In genomic region chr7:127511808-127512230, GRCm38 (mm10) we compare ENCODE assay signal across 8 mouse cellular contexts. TPM values are rescaled to one million over a fixed set of nuclear protein-coding genes. Genes with fewer than 3 reads are reported as not detected.
A peak's percentile ranks its signal among the peaks of the same experiment; 100 is the strongest.
DNase-seq lines count a peak whose midpoint lies in the region; ATAC-seq and TF ChIP-seq lines count a peak whose summit lies in the region.

Gene Srcap, plus strand, starts transcription at chr7:127511983.

- H3K27me3 ChIP-seq in C2C12 (ENCODE audit: control insufficient read depth, insufficient read depth, insufficient read length), result no peaks in the 10 kb centered on the region
- H3K27me3 ChIP-seq in erythroblast, embryonic 14.5 days (ENCODE audit: control insufficient read depth), result no peaks in the 10 kb centered on the region
- H3K27me3 ChIP-seq in heart, embryonic 11.5 days (ENCODE audit: control insufficient read depth, insufficient read depth, low read length), result no peaks in the 10 kb centered on the region
- H3K27me3 ChIP-seq in kidney, postnatal 0 days (ENCODE audit: insufficient read depth, low read length), result no peaks in the 10 kb centered on the region
- no peaks in the 10 kb centered on the region for H3K27me3 ChIP-seq in liver, embryonic 11.5 days (replicated peaks; ENCODE audit: control insufficient read depth, insufficient read depth, low read length)
- H3K27me3 ChIP-seq in stomach, embryonic 16.5 days (ENCODE audit: control insufficient read depth, insufficient read depth, low read length), result no peaks in the 10 kb centered on the region

- ATAC-seq in heart, embryonic 11.5 days (replicated peaks; ENCODE audit: insufficient number of reproducible peaks, low FRiP score, low TSS enrichment), result peak; percentile 97
- ATAC-seq in kidney, postnatal 0 days (replicated peaks; ENCODE audit: low FRiP score, low read depth), result peak; percentile 96
- ATAC-seq in liver, embryonic 11.5 days (replicated peaks; ENCODE audit: low FRiP score), result peak; percentile 96
- peak; percentile 97 for ATAC-seq in stomach, embryonic 16.5 days (ENCODE audit: insufficient read depth, low FRiP score)

- H3K4me1 ChIP-seq in erythroblast, embryonic 14.5 days (ENCODE audit: control insufficient read depth), result peaks cover 43% of the 10 kb centered on the region
- peaks cover 14% of the 10 kb centered on the region for H3K4me1 ChIP-seq in heart, embryonic 11.5 days (ENCODE audit: control insufficient read depth, insufficient read depth, low read length)
- H3K4me1 ChIP-seq in kidney, postnatal 0 days (replicated peaks; ENCODE audit: insufficient read depth, low read length), result 0 out of 2 replicates have a peak, but pooled peaks cover 5% of the 10 kb centered on the region
- peaks cover 6% of the 10 kb centered on the region; the same call in 1 of the 2 replicates for H3K4me1 ChIP-seq in liver, embryonic 11.5 days (replicated peaks; ENCODE audit: control insufficient read depth, insufficient read depth, low read length)
- peaks cover 17% of the 10 kb centered on the region for H3K4me1 ChIP-seq in stomach, embryonic 16.5 days (ENCODE audit: control insufficient read depth, insufficient read depth, low read length)

- peak within 1 kb of the TSS; percentile 69 for H3K4me2 ChIP-seq in heart, embryonic 11.5 days
- H3K4me2 ChIP-seq in kidney, postnatal 0 days (ENCODE audit: low read length), result peak within 1 kb of the TSS; percentile 63
- peak within 1 kb of the TSS; percentile 73 for H3K4me2 ChIP-seq in liver, embryonic 11.5 days
- H3K4me2 ChIP-seq in stomach, embryonic 16.5 days (ENCODE audit: low read depth, low read length), result peak within 1 kb of the TSS; percentile 67

- DNase-seq in brain, adult 2 months (ENCODE audit: low read depth, low spot score), result peak; percentile 99
- peak; percentile 100 for DNase-seq in kidney, postnatal 0 days (ENCODE audit: low spot score)
- peak; percentile 95 for DNase-seq in liver, embryonic 11.5 days (ENCODE audit: low spot score)
- peak; percentile 97 for DNase-seq in naive thymus-derived CD4-positive, alpha-beta T cell, adult 2 months (ENCODE audit: low read depth)

- TF ChIP-seq CTCF in C2C12 (IDR thresholded peaks at IDR 0.05; ENCODE audit: control insufficient read depth, insufficient read depth, insufficient read length), result no peak
- TF ChIP-seq CTCF in kidney, postnatal 0 days (IDR thresholded peaks at IDR 0.05; ENCODE audit: low read depth), result no peak

- peak within 1 kb of the TSS; percentile 93 for H3ac ChIP-seq in C2C12 (ENCODE audit: control insufficient read depth, insufficient read length, low read depth)

- H3K9me3 ChIP-seq in erythroblast, embryonic 14.5 days (ENCODE audit: control insufficient read depth, low read length), result no peaks in the 10 kb centered on the region
- H3K9me3 ChIP-seq in heart, embryonic 11.5 days (replicated peaks; ENCODE audit: control insufficient read depth, low read length), result no peaks in the 10 kb centered on the region
- H3K9me3 ChIP-seq in kidney, postnatal 0 days (replicated peaks; ENCODE audit: low read length), result no peaks in the 10 kb centered on the region
- no peaks in the 10 kb centered on the region for H3K9me3 ChIP-seq in liver, embryonic 11.5 days (ENCODE audit: control insufficient read depth, low read length)
- H3K9me3 ChIP-seq in stomach, embryonic 16.5 days (replicated peaks; ENCODE audit: control insufficient read depth, low read length), result no peaks in the 10 kb centered on the region

- peak within 1 kb of the TSS; percentile 98 for H3K27ac ChIP-seq in heart, embryonic 11.5 days (ENCODE audit: low read depth, low read length)
- peak within 1 kb of the TSS; percentile 99 for H3K27ac ChIP-seq in kidney, postnatal 0 days
- H3K27ac ChIP-seq in liver, embryonic 11.5 days (ENCODE audit: low read depth, low read length), result peak within 1 kb of the TSS; percentile 94
- peak within 1 kb of the TSS; percentile 99 for H3K27ac ChIP-seq in stomach, embryonic 16.5 days (ENCODE audit: low read length)

- peaks cover 44% of the 10 kb centered on the region for H3K79me2 ChIP-seq in C2C12 (ENCODE audit: control insufficient read depth, insufficient read depth)

- WGBS in heart, embryonic 11.5 days (ENCODE audit: insufficient replicate concordance), result 0% methylated on average over 35 of the region's 37 CpGs
- WGBS in kidney, postnatal 0 days, result under 1% methylated on average over 37 of the region's 37 CpGs
- under 1% methylated on average over 37 of the region's 37 CpGs for WGBS in liver, embryonic 11.5 days
- WGBS in stomach, embryonic 16.5 days, result under 1% methylated on average over 37 of the region's 37 CpGs

- H3K4me3 ChIP-seq in C2C12 (ENCODE audit: insufficient read depth, poor library complexity, severe bottlenecking), result peak within 1 kb of the TSS; percentile 76
- peak within 1 kb of the TSS; percentile 100 for H3K4me3 ChIP-seq in erythroblast, embryonic 14.5 days (replicated peaks)
- H3K4me3 ChIP-seq in heart, embryonic 11.5 days (ENCODE audit: low read depth, low read length), result peak within 1 kb of the TSS; percentile 79
- peak within 1 kb of the TSS; percentile 83 for H3K4me3 ChIP-seq in kidney, postnatal 0 days (replicated peaks; ENCODE audit: low read depth, low read length)
- H3K4me3 ChIP-seq in liver, embryonic 11.5 days (ENCODE audit: low read depth, low read length), result peak within 1 kb of the TSS; percentile 79
- H3K4me3 ChIP-seq in stomach, embryonic 16.5 days (replicated peaks; ENCODE audit: low read length), result peak within 1 kb of the TSS; percentile 91

- H3K9ac ChIP-seq in heart, embryonic 11.5 days (ENCODE audit: low read depth, low read length), result peak within 1 kb of the TSS; percentile 96
- peak within 1 kb of the TSS; percentile 96 for H3K9ac ChIP-seq in kidney, postnatal 0 days (ENCODE audit: low read depth, low read length)
- H3K9ac ChIP-seq in liver, embryonic 11.5 days (ENCODE audit: low read depth, low read length), result peak within 1 kb of the TSS; percentile 82
- H3K9ac ChIP-seq in stomach, embryonic 16.5 days (ENCODE audit: low read length), result peak within 1 kb of the TSS; percentile 94

- H3K79me3 ChIP-seq in C2C12 (ENCODE audit: low read depth), result peaks cover 37% of the 10 kb centered on the region

- H3K36me3 ChIP-seq in C2C12 (ENCODE audit: control insufficient read depth, insufficient read depth), result peaks cover 31% of the 10 kb centered on the region
- peaks cover 34% of the 10 kb centered on the region for H3K36me3 ChIP-seq in erythroblast, embryonic 14.5 days (ENCODE audit: control insufficient read depth)
- H3K36me3 ChIP-seq in heart, embryonic 11.5 days (ENCODE audit: control insufficient read depth, insufficient read depth, low read length), result peaks cover 9% of the 10 kb centered on the region
- H3K36me3 ChIP-seq in kidney, postnatal 0 days (ENCODE audit: insufficient read depth, low read length), result peaks cover 7% of the 10 kb centered on the region; the same call in 1 of the 2 replicates
- peaks cover 19% of the 10 kb centered on the region for H3K36me3 ChIP-seq in liver, embryonic 11.5 days (ENCODE audit: control insufficient read depth, insufficient read depth, low read length)
- H3K36me3 ChIP-seq in stomach, embryonic 16.5 days (ENCODE audit: control insufficient read depth, insufficient read depth, low read length), result peaks cover 7% of the 10 kb centered on the region; the same call in 1 of the 2 replicates

TF ChIP-seq in C2C12, 6 proteins besides CTCF, POLR2A, EP300 and RAD21:
- TF ChIP-seq MAX (IDR thresholded peaks at IDR 0.05) (peak; percentile 69), MYOG (IDR thresholded peaks at IDR 0.05; ENCODE audit: control insufficient read depth, extremely low read depth, insufficient read length) (no peak), USF1 (IDR thresholded peaks at IDR 0.05; ENCODE audit: low read depth) (no peak), FOSL1 (IDR thresholded peaks at IDR 0.05; ENCODE audit: insufficient read depth, low read length, poor library complexity, severe bottlenecking) (no peak)

RNA-seq across cellular contexts. Expression of gene Srcap, which starts in this region (rescaled TPM):
- 24.1 TPM for polyA plus RNA-seq in C2C12 (2012; fragmentation: generic; extraction: Trizol)
- polyA plus RNA-seq in erythroblast, embryonic 14.5 days (2012), result 1.0 and 1.5 TPM in 2 replicates
- polyA plus RNA-seq in heart, embryonic 11.5 days (2014; fragmentation: Nextera tagmentation; extraction: Ambion mirVana), result 36.8 and 46.6 TPM in 2 replicates
- polyA plus RNA-seq in kidney, postnatal 0 days (2015; fragmentation: Nextera tagmentation; extraction: Ambion mirVana), result 19.2 and 24.1 TPM in 2 replicates
- 40.3 and 45.5 TPM in 2 replicates for polyA plus RNA-seq in liver, embryonic 11.5 days (2014; fragmentation: Nextera tagmentation; extraction: Ambion mirVana)
- polyA plus RNA-seq in stomach, embryonic 16.5 days (2015; fragmentation: Nextera tagmentation; extraction: Ambion mirVana), result 20.3 and 32.4 TPM in 2 replicates

Comparison
In these comparisons a context has a peak if more than half of its experiments do, and no peak if none do; other contexts are left out.
1. Peak in every context shown above with its lines: DNase-seq, ATAC-seq, H3K4me3 ChIP-seq and H3K27ac ChIP-seq.